Mouse (Mus musculus): ENCODE data around the gene Hist1h2bh. TPM values are rescaled to one million over a fixed set of nuclear protein-coding genes. Genes with fewer than 3 reads are reported as not detected.
A peak's percentile ranks its signal among the peaks of the same experiment; 100 is the strongest.

The Hist1h2bh gene
- polyA plus RNA-seq, 1 experiment, result 1.1 TPM

DNA sequence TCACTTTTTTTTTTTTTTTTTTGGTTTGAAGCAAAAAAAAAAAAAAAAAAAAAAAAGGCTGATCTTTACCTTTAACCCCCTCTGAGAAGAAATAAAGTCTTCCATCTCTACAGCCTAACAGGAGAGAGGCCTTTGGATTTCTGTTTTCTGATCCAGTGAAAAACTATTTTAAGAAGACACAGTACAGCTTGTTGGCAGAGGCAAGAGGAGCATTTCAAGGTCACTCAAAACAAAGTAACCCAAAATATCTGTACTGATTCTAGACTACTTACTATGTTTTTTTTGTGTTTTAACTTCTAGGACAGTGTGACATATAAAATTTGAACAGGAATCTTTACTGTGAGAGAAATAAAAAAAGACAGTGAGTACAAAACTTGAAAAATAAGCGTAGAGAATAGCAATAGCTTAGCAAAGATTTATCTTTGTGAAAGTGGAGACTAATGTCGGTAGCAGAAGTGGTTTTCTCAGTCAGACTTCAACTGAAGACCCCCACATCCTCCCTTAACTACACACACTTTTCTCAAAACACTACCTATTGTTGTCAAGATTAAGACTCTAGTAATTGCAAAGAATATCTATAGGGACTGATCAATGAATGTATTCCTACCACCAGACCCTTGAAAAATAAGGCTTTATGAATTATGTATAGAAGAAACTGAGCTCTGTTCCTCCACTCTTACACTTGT is 13.6 kb downstream of the Hist1h2bh start:
- no peak for TF ChIP-seq MYOD1 (IDR thresholded peaks at IDR 0.05; ENCODE audit: control insufficient read depth in 1 of 3, insufficient read length in 2 of 3, low read depth in 2 of 3)
- TF ChIP-seq MAX (IDR thresholded peaks at IDR 0.05; ENCODE audit: low read depth), result no peak
- TF ChIP-seq TCF3 (IDR thresholded peaks at IDR 0.05; ENCODE audit: insufficient read length, low read depth), result no peak
- TF ChIP-seq SRF (IDR thresholded peaks at IDR 0.05; ENCODE audit: control insufficient read depth, insufficient read length, low read depth), result no peak
- no peak for TF ChIP-seq CEBPB (IDR thresholded peaks at IDR 0.05; ENCODE audit: insufficient read depth, poor library complexity, severe bottlenecking)
- no peak for TF ChIP-seq TCF12 (IDR thresholded peaks at IDR 0.05; ENCODE audit: insufficient read depth, poor library complexity, severe bottlenecking)
- no peaks in the 10 kb centered on the region for H3K27me3 ChIP-seq (ENCODE audit: control insufficient read depth, insufficient read depth, insufficient read length)
- peak overlapping the region; percentile 41 for H3K4me3 ChIP-seq
- H3K4me2 ChIP-seq (ENCODE audit: low read depth), result peak overlapping the region; percentile 79
- H3K36me3 ChIP-seq (ENCODE audit: control insufficient read depth, insufficient read depth), result no peaks in the 10 kb centered on the region
- no peaks in the 10 kb centered on the region for H3K79me2 ChIP-seq (ENCODE audit: control insufficient read depth, insufficient read depth)
- no peak overlapping the region for H3ac ChIP-seq (ENCODE audit: control insufficient read depth, insufficient read length)

GRCm38 (mm10) chr13:23529005-23529404 is 14.2 kb downstream of the Hist1h2bh start:
- TF ChIP-seq POLR2A (IDR thresholded peaks at IDR 0.05; ENCODE audit: insufficient read length, low read depth) (no peak), TCF12 (IDR thresholded peaks at IDR 0.05; ENCODE audit: insufficient read depth, poor library complexity, severe bottlenecking) (no peak), MYOG (IDR thresholded peaks at IDR 0.05; ENCODE audit: control insufficient read depth in 1 of 3, insufficient read depth in 1 of 3, insufficient read length in 2 of 3, low read depth in 2 of 3) (no peak), USF1 (IDR thresholded peaks at IDR 0.05; ENCODE audit: low read depth) (no peak), E2F4 (IDR thresholded peaks at IDR 0.05; ENCODE audit: insufficient read depth) (no peak), SRF (IDR thresholded peaks at IDR 0.05; ENCODE audit: control insufficient read depth, insufficient read length, low read depth) (no peak), MYOD1 (IDR thresholded peaks at IDR 0.05; ENCODE audit: control insufficient read depth in 1 of 3, insufficient read length in 2 of 3, low read depth in 2 of 3) (no peak), CEBPB (IDR thresholded peaks at IDR 0.05; ENCODE audit: insufficient read depth, poor library complexity, severe bottlenecking) (no peak), POLR2AphosphoS2 (IDR thresholded peaks at IDR 0.05; ENCODE audit: insufficient read length, low read depth) (no peak), MAX (IDR thresholded peaks at IDR 0.05; ENCODE audit: low read depth) (no peak), TCF3 (IDR thresholded peaks at IDR 0.05; ENCODE audit: insufficient read length, low read depth) (no peak), REST (IDR thresholded peaks at IDR 0.05; ENCODE audit: insufficient read depth, insufficient read length) (no peak)
- no peaks in the 10 kb centered on the region for H3K36me3 ChIP-seq (ENCODE audit: control insufficient read depth, insufficient read depth)
- H3K4me3 ChIP-seq, result no peak overlapping the region
- no peaks in the 10 kb centered on the region for H3K79me2 ChIP-seq (ENCODE audit: control insufficient read depth, insufficient read depth)
- H3K27me3 ChIP-seq (ENCODE audit: control insufficient read depth, insufficient read depth, insufficient read length), result no peaks in the 10 kb centered on the region
- no peak overlapping the region for H3ac ChIP-seq (ENCODE audit: control insufficient read depth, insufficient read length)
- H3K4me2 ChIP-seq (ENCODE audit: low read depth), result no peak overlapping the region

DNA sequence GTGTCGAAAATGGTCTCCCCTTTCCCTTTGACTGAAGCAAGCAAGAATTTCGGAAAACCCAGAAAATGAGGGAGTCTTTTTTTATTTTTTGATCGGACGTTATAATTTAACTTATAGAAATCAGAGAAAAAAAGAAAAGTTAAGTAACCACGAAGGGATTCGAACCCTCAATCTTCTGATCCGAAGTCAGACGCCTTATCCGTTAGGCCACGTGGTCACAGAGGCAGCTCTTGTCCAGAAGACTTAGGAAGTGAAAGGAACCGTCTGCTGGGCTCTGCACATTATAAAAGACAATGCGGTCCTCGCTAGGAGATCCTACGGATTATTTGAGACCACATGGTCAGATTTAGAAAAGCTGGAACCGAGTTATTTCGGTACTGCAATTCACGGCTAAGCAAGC is 16.9 kb downstream of the Hist1h2bh start:
- TF ChIP-seq TCF3 (IDR thresholded peaks at IDR 0.05; ENCODE audit: insufficient read length, low read depth) (no peak), MAX (IDR thresholded peaks at IDR 0.05; ENCODE audit: low read depth) (no peak), USF1 (IDR thresholded peaks at IDR 0.05; ENCODE audit: low read depth) (peak; percentile 96), E2F4 (IDR thresholded peaks at IDR 0.05; ENCODE audit: insufficient read depth) (no peak), TCF12 (IDR thresholded peaks at IDR 0.05; ENCODE audit: insufficient read depth, poor library complexity, severe bottlenecking) (no peak), REST (IDR thresholded peaks at IDR 0.05; ENCODE audit: insufficient read depth, insufficient read length) (no peak)
- peak overlapping the region; percentile 86 for H3K4me2 ChIP-seq (ENCODE audit: low read depth)

DNA sequence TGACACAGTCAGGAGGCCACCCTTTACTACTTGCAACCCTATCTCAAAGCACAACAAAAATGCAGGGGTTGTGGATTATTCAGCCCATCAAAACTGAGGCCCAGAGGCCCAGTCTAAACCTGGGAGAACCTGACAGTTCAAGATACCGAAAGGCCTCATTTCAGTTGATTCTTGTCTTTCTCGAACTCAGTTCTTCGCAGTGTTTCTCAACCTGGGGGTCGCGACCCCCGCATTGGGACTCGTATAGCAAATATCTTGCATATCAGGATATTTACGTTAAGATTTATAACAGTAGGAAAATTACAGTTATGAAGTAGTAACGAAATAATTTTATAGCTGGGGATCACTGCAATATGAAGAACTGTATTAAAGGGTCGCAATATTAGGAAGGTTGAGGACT is 17.3 kb downstream of the Hist1h2bh start:
- Histone ChIP-seq H3ac (ENCODE audit: control insufficient read depth, insufficient read length) (no peak overlapping the region), H3K4me2 (ENCODE audit: low read depth) (peak overlapping the region; percentile 86), H3K27me3 (ENCODE audit: control insufficient read depth, insufficient read depth, insufficient read length) (no peaks in the 10 kb centered on the region), H3K79me2 (ENCODE audit: control insufficient read depth, insufficient read depth) (no peaks in the 10 kb centered on the region), H3K4me3 (peak overlapping the region; percentile 14), H3K36me3 (ENCODE audit: control insufficient read depth, insufficient read depth) (no peaks in the 10 kb centered on the region)
- TF ChIP-seq TCF12 (IDR thresholded peaks at IDR 0.05; ENCODE audit: insufficient read depth, poor library complexity, severe bottlenecking), result no peak
- no peak for TF ChIP-seq MYOD1 (IDR thresholded peaks at IDR 0.05; ENCODE audit: control insufficient read depth in 1 of 3, insufficient read length in 2 of 3, low read depth in 2 of 3)
- TF ChIP-seq POLR2AphosphoS2 (IDR thresholded peaks at IDR 0.05; ENCODE audit: insufficient read length, low read depth), result no peak

More for the DNA sequence above, 16.9 kb downstream of the Hist1h2bh start:
- Histone ChIP-seq H3K27me3 (ENCODE audit: control insufficient read depth, insufficient read depth, insufficient read length) (no peaks in the 10 kb centered on the region), H3K4me3 (peak overlapping the region; percentile 14), H3ac (ENCODE audit: control insufficient read depth, insufficient read length) (no peak overlapping the region), H3K79me2 (ENCODE audit: control insufficient read depth, insufficient read depth) (no peaks in the 10 kb centered on the region), H3K36me3 (ENCODE audit: control insufficient read depth, insufficient read depth) (no peaks in the 10 kb centered on the region)

GRCm38 (mm10) chr13:23524654-23525053 is 18.5 kb downstream of the Hist1h2bh start:
- TF ChIP-seq MYOD1 (IDR thresholded peaks at IDR 0.05; ENCODE audit: control insufficient read depth in 1 of 3, insufficient read length in 2 of 3, low read depth in 2 of 3) (no peak), TCF12 (IDR thresholded peaks at IDR 0.05; ENCODE audit: insufficient read depth, poor library complexity, severe bottlenecking) (no peak), E2F4 (IDR thresholded peaks at IDR 0.05; ENCODE audit: insufficient read depth) (no peak), POLR2AphosphoS2 (IDR thresholded peaks at IDR 0.05; ENCODE audit: insufficient read length, low read depth) (no peak), POLR2A (IDR thresholded peaks at IDR 0.05; ENCODE audit: insufficient read length, low read depth) (no peak), MYOG (IDR thresholded peaks at IDR 0.05; ENCODE audit: control insufficient read depth in 1 of 3, insufficient read depth in 1 of 3, insufficient read length in 2 of 3, low read depth in 2 of 3) (no peak), TCF3 (IDR thresholded peaks at IDR 0.05; ENCODE audit: insufficient read length, low read depth) (no peak), MAX (IDR thresholded peaks at IDR 0.05; ENCODE audit: low read depth) (no peak), REST (IDR thresholded peaks at IDR 0.05; ENCODE audit: insufficient read depth, insufficient read length) (no peak), USF1 (IDR thresholded peaks at IDR 0.05; ENCODE audit: low read depth) (no peak), CEBPB (IDR thresholded peaks at IDR 0.05; ENCODE audit: insufficient read depth, poor library complexity, severe bottlenecking) (no peak), SRF (IDR thresholded peaks at IDR 0.05; ENCODE audit: control insufficient read depth, insufficient read length, low read depth) (no peak)
- H3K4me2 ChIP-seq (ENCODE audit: low read depth), result peak overlapping the region; percentile 49
- H3ac ChIP-seq (ENCODE audit: control insufficient read depth, insufficient read length), result no peak overlapping the region

More at GRCm38 (mm10) chr13:23524654-23525053, 18.5 kb downstream of the Hist1h2bh start:
- Histone ChIP-seq H3K36me3 (ENCODE audit: control insufficient read depth, insufficient read depth) (no peaks in the 10 kb centered on the region), H3K4me3 (no peak overlapping the region), H3K79me2 (ENCODE audit: control insufficient read depth, insufficient read depth) (no peaks in the 10 kb centered on the region), H3K27me3 (ENCODE audit: control insufficient read depth, insufficient read depth, insufficient read length) (no peaks in the 10 kb centered on the region)

Measured in myocyte (in vitro differentiated cells).